In the genomic region with DNA sequence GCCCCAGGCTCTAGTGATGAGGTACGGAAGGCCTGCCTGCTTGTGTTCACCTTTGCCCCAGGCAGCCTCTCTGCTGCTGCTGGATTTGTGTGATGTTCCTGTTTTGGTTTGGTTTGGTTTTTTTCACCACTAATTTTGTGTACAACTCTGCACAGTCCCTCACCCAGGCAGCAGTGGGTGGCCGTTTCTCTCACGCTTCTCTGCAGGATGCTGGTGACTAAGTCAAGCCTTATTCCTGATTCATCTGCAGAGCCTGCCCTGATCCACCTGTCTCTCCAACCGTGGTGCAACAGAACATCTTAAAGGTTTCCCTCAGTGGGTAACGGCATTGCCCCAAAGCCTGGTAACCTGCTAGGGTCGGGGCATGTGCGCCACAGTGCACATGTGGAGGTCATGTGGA, we compare ENCODE assay signal across 24 mouse cellular contexts. TPM values are rescaled to one million over a fixed set of nuclear protein-coding genes. Genes with fewer than 3 reads are reported as not detected.
DNase-seq lines count a peak whose midpoint lies in the region; ATAC-seq lines count a peak whose summit lies in the region.
"Had no signal": no experiment of that assay in that cellular context is flagged by ENCODE, and none has a peak within 500 bp of the region (broad histone marks: within the 10 kb centered on the region; RNA-seq: fewer than 3 reads in every experiment).

No protein-coding gene starts in this region.

- H3K36me3 ChIP-seq in liver, embryonic 12.5 days = peaks cover 5% of the 10 kb centered on the region
- no peaks in the 10 kb centered on the region for H3K36me3 ChIP-seq in liver, embryonic 11.5 days (ENCODE audit: control insufficient read depth, insufficient read depth, low read length)
- H3K36me3 ChIP-seq in liver, embryonic 16.5 days (ENCODE audit: control insufficient read depth, insufficient read depth) = no peaks in the 10 kb centered on the region
- H3K36me3 ChIP-seq: embryonic facial prominence, embryonic 12.5 days; embryonic facial prominence, embryonic 15.5 days; forebrain, embryonic 12.5 days; forebrain, embryonic 15.5 days; hindbrain, embryonic 12.5 days; hindbrain, embryonic 15.5 days had no signal

- H3K27me3 ChIP-seq in liver, embryonic 12.5 days (replicated peaks) = no peaks in the 10 kb centered on the region
- no peaks in the 10 kb centered on the region for H3K27me3 ChIP-seq in liver, embryonic 11.5 days (replicated peaks; ENCODE audit: control insufficient read depth, insufficient read depth, low read length)
- H3K27me3 ChIP-seq in liver, embryonic 16.5 days (ENCODE audit: control insufficient read depth, insufficient read depth, low read depth, low read length) = no peaks in the 10 kb centered on the region
- H3K27me3 ChIP-seq: embryonic facial prominence, embryonic 12.5 days; embryonic facial prominence, embryonic 15.5 days; forebrain, embryonic 12.5 days; forebrain, embryonic 15.5 days; hindbrain, embryonic 12.5 days; hindbrain, embryonic 15.5 days had no signal

- no peak overlapping the region for H3K9ac ChIP-seq in liver, embryonic 12.5 days
- H3K9ac ChIP-seq in liver, embryonic 11.5 days (ENCODE audit: low read depth, low read length) = no peak overlapping the region
- H3K9ac ChIP-seq in liver, embryonic 16.5 days (ENCODE audit: low read depth, low read length) = no peak overlapping the region
- H3K9ac ChIP-seq: embryonic facial prominence, embryonic 12.5 days; embryonic facial prominence, embryonic 15.5 days; forebrain, embryonic 12.5 days; forebrain, embryonic 15.5 days; hindbrain, embryonic 12.5 days; hindbrain, embryonic 15.5 days had no signal

- H3K4me1 ChIP-seq in liver, embryonic 12.5 days = peaks cover 4% of the 10 kb centered on the region; the same call in 1 of the 2 replicates
- no peaks in the 10 kb centered on the region for H3K4me1 ChIP-seq in liver, embryonic 11.5 days (replicated peaks; ENCODE audit: control insufficient read depth, insufficient read depth, low read length)
- no peaks in the 10 kb centered on the region; the same call in 1 of the 2 replicates for H3K4me1 ChIP-seq in liver, embryonic 16.5 days (ENCODE audit: control insufficient read depth, low read depth, low read length)
- H3K4me1 ChIP-seq: forebrain, embryonic 15.5 days; hindbrain, embryonic 12.5 days; hindbrain, embryonic 15.5 days had no signal

- no peak overlapping the region for H3K4me3 ChIP-seq in liver, embryonic 12.5 days
- no peak overlapping the region for H3K4me3 ChIP-seq in liver, embryonic 11.5 days (ENCODE audit: low read depth, low read length)
- H3K4me3 ChIP-seq in liver, embryonic 16.5 days (ENCODE audit: low read depth, low read length) = no peak overlapping the region
- H3K4me3 ChIP-seq: embryonic facial prominence, embryonic 12.5 days; embryonic facial prominence, embryonic 15.5 days; forebrain, embryonic 12.5 days; forebrain, embryonic 15.5 days; gastrocnemius, adult 2 months; heart, adult 2 months; hindbrain, embryonic 12.5 days; hindbrain, embryonic 15.5 days had no signal

- ATAC-seq in frontal cortex, adult (ENCODE audit: low TSS enrichment) = peak; percentile 78; the same call in 1 of the 2 replicates
- peak; percentile 33; the same call in 1 of the 2 replicates for ATAC-seq in liver, embryonic 12.5 days
- no peak for ATAC-seq in liver, embryonic 11.5 days (replicated peaks; ENCODE audit: low FRiP score)
- ATAC-seq in liver, embryonic 16.5 days (ENCODE audit: low read depth) = peak; percentile 45; the same call in 1 of the 2 replicates
- ATAC-seq: forebrain, embryonic 15.5 days had no signal

- H3K27ac ChIP-seq in liver, embryonic 12.5 days = no peak overlapping the region
- H3K27ac ChIP-seq in liver, embryonic 11.5 days (ENCODE audit: low read depth, low read length) = no peak overlapping the region
- H3K27ac ChIP-seq in liver, embryonic 16.5 days (ENCODE audit: low read length) = no peak overlapping the region
- H3K27ac ChIP-seq: embryonic facial prominence, embryonic 12.5 days; embryonic facial prominence, embryonic 15.5 days; forebrain, embryonic 12.5 days; forebrain, embryonic 15.5 days; gastrocnemius, adult 2 months; heart, adult 2 months; hindbrain, embryonic 12.5 days; hindbrain, embryonic 15.5 days had no signal

- no peak for DNase-seq in frontal cortex, postnatal 25 days (ENCODE audit: low spot score in 2 of 2)
- no peak for DNase-seq in liver, embryonic 11.5 days (ENCODE audit: low spot score)
- DNase-seq in right cerebral cortex, adult 2 months (ENCODE audit: low spot score in 2 of 2) = peak; percentile 47 to 56
- no peak for DNase-seq in right cerebral cortex, postnatal 14 days
- no peak for DNase-seq in spleen, adult 18-20 months
- DNase-seq: adrenal gland, postnatal 10 days; adrenal gland, postnatal 36 days; cerebellum, adult 11 months; cerebellum, adult 2 months; cerebellum, adult 9-11 months; cerebellum, postnatal 25 days; gastrocnemius, adult 2 months; gastrocnemius, postnatal 25 days; heart, adult 2 months had no signal

- 67% methylated on average over 7 of the region's 7 CpGs for WGBS in liver, embryonic 12.5 days (ENCODE audit: insufficient replicate concordance)
- WGBS in liver, embryonic 11.5 days = 76% methylated on average over 7 of the region's 7 CpGs
- 60% methylated on average over 7 of the region's 7 CpGs for WGBS in liver, embryonic 16.5 days (ENCODE audit: insufficient replicate concordance)

- H3K9me3 ChIP-seq in liver, embryonic 12.5 days (replicated peaks) = no peaks in the 10 kb centered on the region
- no peaks in the 10 kb centered on the region for H3K9me3 ChIP-seq in liver, embryonic 11.5 days (ENCODE audit: control insufficient read depth, low read length)
- no peaks in the 10 kb centered on the region for H3K9me3 ChIP-seq in liver, embryonic 16.5 days (replicated peaks; ENCODE audit: control insufficient read depth, low read length)
- H3K9me3 ChIP-seq: embryonic facial prominence, embryonic 12.5 days; embryonic facial prominence, embryonic 15.5 days; forebrain, embryonic 12.5 days; forebrain, embryonic 15.5 days; hindbrain, embryonic 12.5 days; hindbrain, embryonic 15.5 days had no signal

- no peak overlapping the region for H3K4me2 ChIP-seq in liver, embryonic 12.5 days
- H3K4me2 ChIP-seq in liver, embryonic 11.5 days = no peak overlapping the region
- H3K4me2 ChIP-seq in liver, embryonic 16.5 days (ENCODE audit: low read depth, low read length) = no peak overlapping the region
- H3K4me2 ChIP-seq: embryonic facial prominence, embryonic 12.5 days; embryonic facial prominence, embryonic 15.5 days; forebrain, embryonic 12.5 days; forebrain, embryonic 15.5 days; heart, embryonic 11.5 days; hindbrain, embryonic 12.5 days; hindbrain, embryonic 15.5 days had no signal

RNA-seq across cellular contexts. Expression of gene Actr3, which starts 49.3 kb away (rescaled TPM):
- polyA plus RNA-seq in liver, embryonic 12.5 days (2016; fragmentation: Nextera tagmentation; extraction: Ambion mirVana) = 169 and 177 TPM in 2 replicates
- polyA plus RNA-seq in liver, embryonic 11.5 days (2014; fragmentation: Nextera tagmentation; extraction: Ambion mirVana) = 245 and 281 TPM in 2 replicates
- 123 and 126 TPM in 2 replicates for polyA plus RNA-seq in liver, embryonic 16.5 days (2015; fragmentation: Nextera tagmentation; extraction: Ambion mirVana)

Comparison
In these comparisons a context has a peak if more than half of its experiments do, and no peak if none do; other contexts are left out.
1. DNase-seq: peak in right cerebral cortex, adult 2 months (2 of 2); none in frontal cortex, postnatal 25 days (0 of 2), liver, embryonic 11.5 days (single experiment), right cerebral cortex, postnatal 14 days (single experiment) and spleen, adult 18-20 months (0 of 2).